8 mouse cellular contexts compared by ENCODE assay signal in genomic region chr4:116052526-116053293, GRCm38 (mm10). TPM values are rescaled to one million over a fixed set of nuclear protein-coding genes. Genes with fewer than 3 reads are reported as not detected.
DNase-seq lines count a peak whose midpoint lies in the region; ATAC-seq lines count a peak whose summit lies in the region.

No protein-coding gene starts in this region.

- H3K4me1 ChIP-seq in forebrain, embryonic 13.5 days: peaks cover 16% of the 10 kb centered on the region
- H3K4me1 ChIP-seq in intestine, embryonic 14.5 days (replicated peaks; ENCODE audit: control insufficient read depth, insufficient read depth, low read length): peaks cover 7% of the 10 kb centered on the region
- peaks cover 16% of the 10 kb centered on the region for H3K4me1 ChIP-seq in liver, embryonic 16.5 days (ENCODE audit: control insufficient read depth, low read depth, low read length)

- H3K4me2 ChIP-seq in forebrain, embryonic 13.5 days: peak overlapping the region; percentile 73
- peak overlapping the region; percentile 96 for H3K4me2 ChIP-seq in intestine, embryonic 14.5 days (ENCODE audit: low read length)
- peak overlapping the region; percentile 96 for H3K4me2 ChIP-seq in liver, embryonic 16.5 days (ENCODE audit: low read depth, low read length)

- H3K9me3 ChIP-seq in forebrain, embryonic 13.5 days (replicated peaks): no peaks in the 10 kb centered on the region
- H3K9me3 ChIP-seq in intestine, embryonic 14.5 days (ENCODE audit: control insufficient read depth, low read length): no peaks in the 10 kb centered on the region
- H3K9me3 ChIP-seq in liver, embryonic 16.5 days (replicated peaks; ENCODE audit: control insufficient read depth, low read length): no peaks in the 10 kb centered on the region

- peaks cover 9% of the 10 kb centered on the region; the same call in 1 of the 2 replicates for H3K36me3 ChIP-seq in forebrain, embryonic 13.5 days (ENCODE audit: poor library complexity, severe bottlenecking)
- peaks cover 9% of the 10 kb centered on the region for H3K36me3 ChIP-seq in intestine, embryonic 14.5 days (ENCODE audit: control insufficient read depth, insufficient read depth, low read length)
- no peaks in the 10 kb centered on the region for H3K36me3 ChIP-seq in liver, embryonic 16.5 days (ENCODE audit: control insufficient read depth, insufficient read depth)

- no peaks in the 10 kb centered on the region for H3K27me3 ChIP-seq in forebrain, embryonic 13.5 days
- H3K27me3 ChIP-seq in intestine, embryonic 14.5 days (replicated peaks; ENCODE audit: control insufficient read depth, insufficient read depth, low read length): no peaks in the 10 kb centered on the region
- no peaks in the 10 kb centered on the region for H3K27me3 ChIP-seq in liver, embryonic 16.5 days (ENCODE audit: control insufficient read depth, insufficient read depth, low read depth, low read length)

- peak overlapping the region; percentile 59 for H3K9ac ChIP-seq in forebrain, embryonic 13.5 days
- H3K9ac ChIP-seq in intestine, embryonic 14.5 days (ENCODE audit: low read length): peak overlapping the region; percentile 63
- peak overlapping the region; percentile 72 for H3K9ac ChIP-seq in liver, embryonic 16.5 days (ENCODE audit: low read depth, low read length)

- DNase-seq in ovary, adult 18-20 months (ENCODE audit: low spot score): peak; percentile 20
- no peak for DNase-seq in ovary, postnatal 14 days (ENCODE audit: low spot score)
- DNase-seq in c-Kit-positive CD71-positive TER-119-positive erythroid progenitor cells, embryonic 14.5 days (ENCODE audit: low spot score): peak; percentile 28
- peak; percentile 71 for DNase-seq in intestine, embryonic 14.5 days (ENCODE audit: low spot score)
- peak; percentile 53 for DNase-seq in neural tube, embryonic 10.5 days (ENCODE audit: extremely low spot score, low spot score)
- peak; percentile 83 for DNase-seq in yolk sac, embryonic 10.5 days (ENCODE audit: low spot score)

- WGBS in forebrain, embryonic 13.5 days: 10% methylated on average over 22 of the region's 22 CpGs
- 7% methylated on average over 22 of the region's 22 CpGs for WGBS in intestine, embryonic 14.5 days
- 9% methylated on average over 22 of the region's 22 CpGs for WGBS in liver, embryonic 16.5 days (ENCODE audit: insufficient replicate concordance)

- ATAC-seq in forebrain, embryonic 13.5 days: no peak
- peak; percentile 38 for ATAC-seq in intestine, embryonic 14.5 days (replicated peaks; ENCODE audit: low FRiP score, low TSS enrichment, low read depth)
- peak; percentile 28 for ATAC-seq in liver, embryonic 16.5 days (ENCODE audit: low read depth)

- H3K4me3 ChIP-seq in forebrain, embryonic 13.5 days: peak overlapping the region; percentile 50
- H3K4me3 ChIP-seq in intestine, embryonic 14.5 days (ENCODE audit: low read depth, low read length): peak overlapping the region; percentile 66
- peak overlapping the region; percentile 75 for H3K4me3 ChIP-seq in liver, embryonic 16.5 days (ENCODE audit: low read depth, low read length)

- peak overlapping the region; percentile 89 for H3K27ac ChIP-seq in forebrain, embryonic 13.5 days
- H3K27ac ChIP-seq in intestine, embryonic 14.5 days (ENCODE audit: low read depth): peak overlapping the region; percentile 93
- peak overlapping the region; percentile 96 for H3K27ac ChIP-seq in liver, embryonic 16.5 days (ENCODE audit: low read length)

RNA-seq across cellular contexts. Expression of gene Nsun4, which starts 1.0 kb away (rescaled TPM):
- 13.7 and 15.6 TPM in 2 replicates for polyA plus RNA-seq in forebrain, embryonic 13.5 days (2015; fragmentation: Nextera tagmentation; extraction: Ambion mirVana)
- polyA plus RNA-seq in intestine, embryonic 14.5 days (2014; fragmentation: Nextera tagmentation; extraction: Ambion mirVana): 21.6 and 22.4 TPM in 2 replicates
- polyA plus RNA-seq in liver, embryonic 16.5 days (2015; fragmentation: Nextera tagmentation; extraction: Ambion mirVana): 8.6 and 8.9 TPM in 2 replicates

RNA-seq across cellular contexts. Expression of gene Uqcrh, which starts 22.2 kb away (rescaled TPM):
- 477 and 508 TPM in 2 replicates for polyA plus RNA-seq in forebrain, embryonic 13.5 days (2015; fragmentation: Nextera tagmentation; extraction: Ambion mirVana)
- 595 and 617 TPM in 2 replicates for polyA plus RNA-seq in intestine, embryonic 14.5 days (2014; fragmentation: Nextera tagmentation; extraction: Ambion mirVana)
- polyA plus RNA-seq in liver, embryonic 16.5 days (2015; fragmentation: Nextera tagmentation; extraction: Ambion mirVana): 296 and 326 TPM in 2 replicates

RNA-seq across cellular contexts. Expression of gene Lrrc41, which starts 22.4 kb away (rescaled TPM):
- 54.3 and 59.7 TPM in 2 replicates for polyA plus RNA-seq in forebrain, embryonic 13.5 days (2015; fragmentation: Nextera tagmentation; extraction: Ambion mirVana)
- 73.4 and 78.9 TPM in 2 replicates for polyA plus RNA-seq in intestine, embryonic 14.5 days (2014; fragmentation: Nextera tagmentation; extraction: Ambion mirVana)
- polyA plus RNA-seq in liver, embryonic 16.5 days (2015; fragmentation: Nextera tagmentation; extraction: Ambion mirVana): 24.3 and 26.1 TPM in 2 replicates

RNA-seq across cellular contexts. Expression of gene Faah, which starts 35.0 kb away (rescaled TPM):
- polyA plus RNA-seq in forebrain, embryonic 13.5 days (2015; fragmentation: Nextera tagmentation; extraction: Ambion mirVana): 4.7 and 5.5 TPM in 2 replicates
- polyA plus RNA-seq in intestine, embryonic 14.5 days (2014; fragmentation: Nextera tagmentation; extraction: Ambion mirVana): 13.5 and 19.2 TPM in 2 replicates
- polyA plus RNA-seq in liver, embryonic 16.5 days (2015; fragmentation: Nextera tagmentation; extraction: Ambion mirVana): 12.2 and 14.5 TPM in 2 replicates
